Mouse (Mus musculus) liver, embryonic 14.5 days (tissue): Measurements from ENCODE around the gene Lhfpl2.

Experiments used
- CTCF ChIP-seq: IDR thresholded peaks from 2 replicates; pipeline ENCODE4 v1.5.1; 2016; ENCODE audit warnings: antibody characterized with exemption, low read depth, control low read depth
- EP300 ChIP-seq: IDR thresholded peaks from 2 replicates; pipeline ENCODE4 v1.6.1; 2016; ENCODE audit warnings: antibody characterized with exemption, low read depth

GRCm38 (mm10) chr13:94118091-94118490 is 60.5 kb downstream of the Lhfpl2 start:
- TF ChIP-seq CTCF (peak; percentile 57), EP300 (no peak)
